Mouse (Mus musculus) spleen, adult 2 months (tissue): Measurements from ENCODE around the gene Rapgef2. TPM values are rescaled to one million over a fixed set of nuclear protein-coding genes. Genes with fewer than 3 reads are reported as not detected.

Experiments used
- DNase-seq, 2 experiments: peaks; one replicate each; pipeline versions ENCODE4 v3.0.0 to v3.0.0-alpha.2; 2012 to 2021; ENCODE audit warnings: low spot score in 2 of 2, low read depth in 1 of 2
- H3K27ac ChIP-seq: fragments of 200-500 bp; 2 replicates; pipeline ENCODE4 v1.5.1; 2012; ENCODE audit warnings: low read length, inconsistent platforms; ENCODE audit not compliant: insufficient read depth
- H3K27me3 ChIP-seq: fragments of 200-500 bp; 2 replicates; pipeline ENCODE4 v1.6.1; 2012; ENCODE audit warnings: mild to moderate bottlenecking, moderate library complexity, low read length, inconsistent platforms; ENCODE audit not compliant: control insufficient read depth, insufficient read depth
- H3K36me3 ChIP-seq: fragments of 200-500 bp; 2 replicates; pipeline ENCODE4 v1.6.1; 2012; ENCODE audit warnings: mild to moderate bottlenecking, low read length, inconsistent platforms; ENCODE audit not compliant: control insufficient read depth, insufficient read depth
- H3K4me1 ChIP-seq: fragments of 200-500 bp; 2 replicates; pipeline ENCODE4 v1.6.1; 2011; ENCODE audit warnings: inconsistent platforms; ENCODE audit not compliant: control insufficient read depth, insufficient read depth, insufficient read length
- H3K4me3 ChIP-seq: fragments of 200-500 bp; 2 replicates; pipeline ENCODE4 v1.5.1; 2011; ENCODE audit warnings: mild to moderate bottlenecking, inconsistent platforms; ENCODE audit not compliant: insufficient read depth, insufficient read length; ENCODE audit errors: extremely low read depth
- CTCF ChIP-seq: fragments of 200-500 bp; IDR thresholded peaks from 2 replicates; pipeline ENCODE4 v1.5.1; 2011; ENCODE audit warnings: mild to moderate bottlenecking, inconsistent platforms; ENCODE audit not compliant: insufficient read depth, insufficient read length, insufficient replicate concordance; ENCODE audit errors: extremely low read depth
- POLR2A ChIP-seq: fragments of 200-500 bp; IDR thresholded peaks from 2 replicates; pipeline ENCODE4 v1.6.1; 2011; ENCODE audit warnings: low read depth, low read length, inconsistent platforms
- WGBS: fragments of 180-500 bp; shearing (Covaris S2); methylation state at CpG from one replicate; pipeline ENCODE4 v1.1.7; 2018; 5-methylcytosine and 5-hydroxymethylcytosine counted together
- polyA plus RNA-seq: library from polyadenylated mRNA; depleted of rRNA; stranded (reverse); fragments of >200 nt; gene quantifications from 2 replicates; pipeline ENCODE4 v1.2.3, GENCODE M21; 2012

Rapgef2 gene
- polyA plus RNA-seq, 1 experiment: 4.9 TPM

DNA sequence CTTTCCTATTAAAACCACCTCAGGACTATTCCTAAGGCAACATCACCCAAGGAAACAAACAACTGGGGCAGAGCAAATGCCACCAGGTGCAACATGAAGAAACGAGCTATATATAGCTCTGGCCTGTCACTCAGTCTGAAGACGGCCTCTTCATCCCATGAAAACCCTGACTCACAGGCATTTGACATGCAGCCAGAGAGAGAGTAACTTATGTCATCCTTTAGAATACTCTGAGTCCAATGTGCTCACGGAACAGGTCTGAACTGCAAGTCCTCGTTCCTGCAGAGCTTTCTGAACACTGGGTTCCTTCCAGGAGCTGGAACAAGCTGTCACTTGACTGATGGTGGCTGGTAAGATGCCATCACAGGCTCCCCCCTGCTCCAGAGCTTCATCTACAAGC, 93.3 kb downstream of the Rapgef2 start:
- 53% methylated on average over 4 of the region's 4 CpGs for WGBS
- Histone ChIP-seq H3K4me3 (no peak overlapping the region), H3K4me1 (peaks cover 11% of the 10 kb centered on the region; the same call in 1 of the 2 replicates), H3K36me3 (no peaks in the 10 kb centered on the region), H3K27me3 (no peaks in the 10 kb centered on the region), H3K27ac (no peak overlapping the region)
- TF ChIP-seq POLR2A (no peak), CTCF (no peak)
- no peak for DNase-seq

DNA sequence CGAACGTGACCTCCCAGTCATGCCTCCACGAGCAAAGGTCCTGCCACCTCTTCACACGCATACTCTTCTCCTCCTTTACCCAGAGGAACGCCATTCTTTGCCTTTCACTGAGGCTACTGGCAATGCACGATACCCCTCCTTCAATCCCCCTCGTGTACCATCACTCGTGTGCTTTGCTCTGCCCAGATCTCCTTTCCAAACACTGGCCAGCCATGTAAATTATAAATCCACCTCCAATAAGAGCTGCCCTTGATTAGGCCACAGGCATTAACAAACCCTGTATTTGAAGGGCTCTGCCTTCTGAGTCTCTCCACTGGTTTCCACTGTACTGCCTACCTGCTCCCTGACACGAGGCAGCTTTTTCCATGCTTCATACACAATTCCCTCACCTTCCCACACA, 94.3 kb downstream of the Rapgef2 start:
- Histone ChIP-seq H3K27ac (no peak overlapping the region), H3K27me3 (no peaks in the 10 kb centered on the region), H3K4me3 (no peak overlapping the region), H3K36me3 (no peaks in the 10 kb centered on the region), H3K4me1 (peaks cover 11% of the 10 kb centered on the region; the same call in 1 of the 2 replicates)
- no peak for TF ChIP-seq CTCF
- TF ChIP-seq POLR2A: no peak
- no peak for DNase-seq
- WGBS: 96% methylated on average over 9 of the region's 9 CpGs

DNA sequence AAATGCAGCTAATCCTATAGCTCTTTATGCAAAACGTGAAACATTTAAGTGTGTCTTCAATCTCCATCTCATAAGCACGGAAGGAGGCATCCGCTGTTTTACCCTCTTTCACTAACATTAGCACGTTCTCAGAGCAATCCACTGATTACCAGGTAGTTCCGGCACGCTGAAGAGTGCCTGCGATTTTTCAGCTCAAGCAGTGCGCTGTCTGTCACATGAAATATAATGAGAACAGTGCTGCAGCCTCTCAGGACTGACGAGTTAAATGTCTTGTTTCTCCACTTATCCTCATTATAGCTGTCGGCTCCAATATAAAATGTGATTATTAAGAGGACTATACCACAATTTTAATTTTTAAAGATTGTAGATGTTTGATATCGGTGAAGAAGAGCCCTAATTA, 94.8 kb downstream of the Rapgef2 start:
- no peaks in the 10 kb centered on the region for H3K36me3 ChIP-seq
- DNase-seq: no peak
- no peak overlapping the region for H3K27ac ChIP-seq
- H3K4me3 ChIP-seq: no peak overlapping the region
- WGBS: 96% methylated on average over 11 of the region's 11 CpGs
- no peaks in the 10 kb centered on the region for H3K27me3 ChIP-seq
- peaks cover 10% of the 10 kb centered on the region; the same call in 1 of the 2 replicates for H3K4me1 ChIP-seq
- TF ChIP-seq CTCF (no peak), POLR2A (no peak)

DNA sequence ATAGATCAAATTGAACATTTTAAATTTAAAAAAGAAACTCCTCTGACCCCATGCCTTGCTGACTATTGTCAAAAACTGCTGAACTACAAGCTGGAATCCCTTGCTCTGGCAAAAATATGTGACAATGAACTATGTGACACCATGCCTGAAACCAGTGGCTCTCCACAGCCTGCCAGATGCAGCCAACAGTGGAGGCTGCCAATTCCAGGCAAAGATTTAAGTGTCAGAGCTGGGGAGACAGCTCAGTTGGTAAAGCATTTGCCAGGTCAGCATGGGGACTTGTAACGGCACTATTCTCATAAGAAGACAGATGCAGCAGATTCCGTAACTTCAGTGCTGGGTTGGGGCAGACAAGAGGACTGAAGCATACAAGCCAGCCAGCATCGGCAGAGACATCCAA, 95.9 kb downstream of the Rapgef2 start:
- H3K4me1 ChIP-seq: peaks cover 9% of the 10 kb centered on the region; the same call in 1 of the 2 replicates
- no peak overlapping the region for H3K4me3 ChIP-seq
- no peaks in the 10 kb centered on the region for H3K36me3 ChIP-seq
- H3K27me3 ChIP-seq: no peaks in the 10 kb centered on the region
- DNase-seq: no peak
- no peak overlapping the region for H3K27ac ChIP-seq
- WGBS: 90% methylated on average over 3 of the region's 3 CpGs
- TF ChIP-seq CTCF (no peak), POLR2A (no peak)

DNA sequence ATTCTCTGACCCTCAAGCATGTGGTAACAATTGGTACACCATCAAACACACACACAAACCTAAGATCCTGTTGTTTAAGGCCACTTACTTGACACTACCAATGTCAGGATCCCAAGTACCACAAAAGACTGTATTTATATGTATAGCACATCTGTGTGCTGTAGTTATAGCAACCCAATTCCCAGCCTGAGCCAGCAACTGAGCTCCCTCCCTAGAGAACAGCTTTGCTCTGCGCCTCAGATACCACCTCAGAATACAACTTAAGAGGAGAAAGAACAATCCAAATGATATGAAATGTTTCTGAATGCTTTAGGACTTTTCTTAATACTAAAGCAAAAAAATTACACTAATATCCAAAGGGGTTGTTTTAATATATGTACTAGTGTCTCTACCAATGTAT, 98.4 kb downstream of the Rapgef2 start:
- H3K27me3 ChIP-seq: no peaks in the 10 kb centered on the region
- no peak overlapping the region for H3K4me3 ChIP-seq
- no peaks in the 10 kb centered on the region for H3K4me1 ChIP-seq
- DNase-seq: no peak
- WGBS: 96% methylated on average over 1 of the region's 1 CpGs
- no peaks in the 10 kb centered on the region for H3K36me3 ChIP-seq
- H3K27ac ChIP-seq: no peak overlapping the region
- no peak for TF ChIP-seq POLR2A
- no peak for TF ChIP-seq CTCF

DNA sequence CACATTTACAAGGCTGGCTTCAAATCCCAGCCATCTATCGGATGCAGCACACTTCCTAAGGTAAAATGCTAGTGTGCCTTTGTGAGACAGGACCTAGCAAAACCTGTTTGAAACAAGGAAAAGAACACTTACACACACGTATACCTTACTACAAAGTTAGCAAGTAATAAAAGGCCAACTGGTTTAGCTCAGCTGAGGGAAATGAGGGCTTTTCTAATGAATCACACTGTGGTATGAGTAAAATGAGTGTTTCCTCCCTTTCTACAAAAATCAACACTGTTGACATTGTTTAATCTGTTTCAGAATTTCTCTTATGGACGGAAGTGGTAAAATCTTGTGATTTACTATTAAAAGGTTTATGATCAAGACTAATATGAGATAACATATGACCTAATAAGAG, 104.0 kb downstream of the Rapgef2 start:
- Histone ChIP-seq H3K4me1 (peaks cover 9% of the 10 kb centered on the region; the same call in 1 of the 2 replicates), H3K4me3 (no peak overlapping the region), H3K27me3 (no peaks in the 10 kb centered on the region), H3K36me3 (no peaks in the 10 kb centered on the region), H3K27ac (peak overlapping the region; percentile 68; the same call in 1 of the 2 replicates)
- WGBS: 80% methylated on average over 3 of the region's 3 CpGs
- no peak for TF ChIP-seq POLR2A
- no peak for TF ChIP-seq CTCF
- no peak for DNase-seq

DNA sequence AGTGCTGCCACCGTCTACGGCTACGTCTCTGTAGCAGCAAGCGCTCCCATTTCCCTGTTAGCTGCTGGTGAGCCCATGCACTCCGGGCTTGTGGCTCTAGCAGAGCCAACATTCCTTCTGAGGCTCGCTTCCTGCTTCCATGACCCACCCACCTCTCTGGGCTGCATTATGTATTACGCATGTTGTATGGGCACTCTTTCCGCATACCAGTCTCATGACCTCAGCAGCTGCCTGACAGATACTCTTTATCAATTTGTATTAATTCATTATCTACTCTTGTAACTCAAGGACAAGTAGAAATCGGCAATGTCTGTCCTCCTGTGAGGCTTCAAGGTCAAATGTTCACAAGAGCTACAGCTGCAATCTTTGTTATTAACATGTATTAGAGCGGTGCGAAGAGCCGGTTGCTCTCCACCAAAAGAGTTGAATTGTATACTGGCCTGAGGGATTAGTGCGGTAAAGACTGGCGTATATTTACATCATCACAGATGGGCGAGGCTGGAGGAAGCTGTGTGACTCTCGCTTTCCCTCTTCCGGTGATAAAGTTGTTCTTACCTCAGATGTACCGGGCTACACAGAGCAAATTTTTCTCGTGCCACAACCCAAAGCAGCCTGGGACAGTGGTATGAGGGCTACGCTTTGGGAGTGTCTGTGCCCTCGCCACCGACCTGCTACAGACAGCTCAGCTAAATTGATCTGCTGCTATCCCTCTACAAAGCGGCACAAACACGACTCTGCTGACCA, 104.9 kb downstream of the Rapgef2 start:
- DNase-seq: peak in 1 of 2 experiments; percentile 32
- Histone ChIP-seq H3K36me3 (no peaks in the 10 kb centered on the region), H3K4me1 (peaks cover 10% of the 10 kb centered on the region; the same call in 1 of the 2 replicates), H3K27me3 (no peaks in the 10 kb centered on the region), H3K27ac (peak overlapping the region; percentile 68), H3K4me3 (peak overlapping the region; percentile 20; the same call in 1 of the 2 replicates)
- TF ChIP-seq CTCF (0 out of 2 replicates have a peak, but pooled peaks have one; percentile 2), POLR2A (no peak)
- WGBS: 57% methylated on average over 24 of the region's 24 CpGs
